Mouse (Mus musculus) testis, adult 2 months (tissue): Measurements from ENCODE around the gene Ak3. TPM values are rescaled to one million over a fixed set of nuclear protein-coding genes. Genes with fewer than 3 reads are reported as not detected.
A peak's percentile ranks its signal among the peaks of the same experiment; 100 is the strongest.

ENCODE experiments used
- H3K27ac ChIP-seq: fragments of 200-500 bp; 2 replicates; pipeline ENCODE4 v1.5.1; 2012; ENCODE audit warnings: low read depth, low read length; ENCODE audit not compliant: control insufficient read depth, insufficient read depth
- H3K27me3 ChIP-seq: fragments of 200-500 bp; 2 replicates; pipeline ENCODE4 v1.6.1; 2012; ENCODE audit warnings: mild to moderate bottlenecking, low read length, moderate library complexity; ENCODE audit not compliant: control insufficient read depth, insufficient read depth
- H3K36me3 ChIP-seq: fragments of 200-500 bp; 2 replicates; pipeline ENCODE4 v1.6.1; 2012; ENCODE audit warnings: mild to moderate bottlenecking, low read length; ENCODE audit not compliant: control insufficient read depth, insufficient read depth
- H3K4me1 ChIP-seq: fragments of 200-500 bp; 2 replicates; pipeline ENCODE4 v1.6.1; 2012; ENCODE audit warnings: low read length; ENCODE audit not compliant: control insufficient read depth, insufficient read depth
- H3K4me3 ChIP-seq: fragments of 200-500 bp; 2 replicates; pipeline ENCODE4 v1.5.1; 2012; ENCODE audit warnings: low read depth, mild to moderate bottlenecking, low read length, moderate library complexity, mixed read lengths; ENCODE audit not compliant: control insufficient read depth
- CTCF ChIP-seq: fragments of 200-500 bp; IDR thresholded peaks from 2 replicates; pipeline ENCODE4 v1.5.1; 2012; ENCODE audit warnings: low read depth, mild to moderate bottlenecking, inconsistent platforms, low read length, moderate library complexity; ENCODE audit not compliant: control insufficient read depth, insufficient read depth, insufficient replicate concordance
- POLR2A ChIP-seq: fragments of 200-500 bp; IDR thresholded peaks from 2 replicates; pipeline ENCODE4 v1.6.1; 2012; ENCODE audit warnings: low read depth, mild to moderate bottlenecking, inconsistent platforms, low read length, moderate library complexity; ENCODE audit not compliant: control insufficient read depth
- polyA plus RNA-seq: library from polyadenylated mRNA; depleted of rRNA; stranded (reverse); fragments of >200 nt; gene quantifications from 2 replicates; pipeline ENCODE4 v1.2.3, GENCODE M21; 2012

Ak3 gene
- polyA plus RNA-seq, 1 experiment: 13.2 TPM

DNA sequence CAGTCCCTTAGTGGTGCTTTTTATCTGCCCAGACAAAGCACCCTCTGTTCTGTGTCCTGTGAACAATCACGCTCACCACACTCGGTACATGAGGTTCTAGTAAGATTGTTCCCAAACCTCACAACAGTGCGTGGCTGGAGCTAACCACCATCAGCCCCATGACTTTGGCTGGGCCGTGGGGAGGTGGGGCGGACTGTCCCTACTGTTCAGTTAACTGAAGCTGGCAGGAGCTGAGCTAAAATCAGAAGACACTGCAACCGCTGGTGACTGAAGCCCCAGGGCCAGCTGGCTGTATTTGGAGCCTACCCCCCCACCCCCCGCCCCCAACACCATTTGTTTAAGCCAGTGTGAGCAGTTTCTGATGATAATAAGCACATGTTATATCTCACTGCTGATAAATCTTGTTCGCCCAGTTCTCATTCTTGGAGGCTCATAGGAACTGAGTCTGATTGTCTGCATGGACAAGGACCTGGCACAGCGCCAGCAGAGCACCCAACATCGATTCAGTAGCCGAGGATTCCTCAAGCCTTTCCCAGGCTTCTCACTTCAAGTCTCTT lies 23.3 kb downstream of the Ak3 start:
- TF ChIP-seq POLR2A: no peak
- TF ChIP-seq CTCF: no peak
- Histone ChIP-seq H3K27ac (peak overlapping the region; percentile 61; the same call in 1 of the 2 replicates), H3K27me3 (no peaks in the 10 kb centered on the region), H3K4me3 (no peak overlapping the region), H3K4me1 (peaks cover 2% of the 10 kb centered on the region; the same call in 1 of the 2 replicates), H3K36me3 (no peaks in the 10 kb centered on the region; the same call in 1 of the 2 replicates)

DNA sequence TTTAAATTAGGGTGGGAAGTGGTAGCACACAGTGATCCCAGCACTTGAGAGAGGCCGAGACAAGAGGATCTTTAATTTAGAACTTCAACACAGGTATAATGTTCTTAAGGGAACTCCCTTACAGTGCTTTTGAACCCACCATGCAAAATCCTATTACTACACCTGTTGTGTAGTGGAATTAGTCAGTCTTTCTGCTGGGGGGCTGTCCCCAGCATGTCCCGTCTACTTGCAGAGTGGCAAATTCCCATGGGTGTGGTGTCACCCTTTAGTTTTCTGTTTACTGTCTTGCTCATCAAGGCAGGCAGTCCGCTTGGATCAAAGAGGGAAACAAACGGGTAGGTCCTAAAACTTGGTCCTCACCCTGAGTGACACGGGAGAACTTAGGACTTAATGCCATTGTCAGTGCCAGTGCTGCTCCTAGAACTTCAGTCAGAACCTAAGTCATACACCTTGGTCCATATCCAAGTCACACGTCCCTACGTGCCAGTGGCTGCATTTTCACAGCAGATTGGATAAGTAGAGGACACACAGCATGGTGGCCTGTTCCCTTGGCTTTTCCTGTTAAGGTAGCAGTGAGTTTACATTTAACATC lies 25.9 kb downstream of the Ak3 start:
- no peaks in the 10 kb centered on the region; the same call in 1 of the 2 replicates for H3K36me3 ChIP-seq
- TF ChIP-seq CTCF (no peak), POLR2A (no peak)

DNA sequence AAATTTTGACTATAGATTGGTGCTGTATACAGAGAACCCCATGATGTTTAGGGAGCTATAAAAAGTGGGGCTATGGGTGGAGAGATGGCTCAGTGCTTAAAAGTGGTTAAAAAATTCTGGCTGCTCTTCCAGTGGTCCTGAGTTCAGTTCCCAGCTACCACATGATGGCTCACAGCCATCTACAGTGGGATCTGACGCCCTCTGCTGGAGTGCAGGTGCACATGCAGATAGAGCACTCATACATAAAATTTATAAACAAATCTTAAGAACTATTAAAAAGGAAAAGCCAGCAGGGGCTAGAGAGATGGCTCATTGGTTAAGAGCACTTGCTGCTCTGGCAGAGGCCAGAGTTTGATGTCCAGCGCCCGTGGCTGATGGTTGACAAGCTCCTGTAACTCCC lies 28.1 kb downstream of the Ak3 start:
- Histone ChIP-seq H3K27me3 (no peaks in the 10 kb centered on the region), H3K36me3 (peaks cover 1% of the 10 kb centered on the region; the same call in 1 of the 2 replicates), H3K27ac (no peak overlapping the region), H3K4me3 (no peak overlapping the region), H3K4me1 (peaks cover 2% of the 10 kb centered on the region; the same call in 1 of the 2 replicates)
- peak; percentile 18; the same call in 1 of the 2 replicates for TF ChIP-seq CTCF
- TF ChIP-seq POLR2A: no peak

More for the DNA sequence above, 25.9 kb downstream of the Ak3 start:
- Histone ChIP-seq H3K4me3 (no peak overlapping the region), H3K27ac (no peak overlapping the region), H3K4me1 (peaks cover 2% of the 10 kb centered on the region; the same call in 1 of the 2 replicates), H3K27me3 (no peaks in the 10 kb centered on the region)

DNA sequence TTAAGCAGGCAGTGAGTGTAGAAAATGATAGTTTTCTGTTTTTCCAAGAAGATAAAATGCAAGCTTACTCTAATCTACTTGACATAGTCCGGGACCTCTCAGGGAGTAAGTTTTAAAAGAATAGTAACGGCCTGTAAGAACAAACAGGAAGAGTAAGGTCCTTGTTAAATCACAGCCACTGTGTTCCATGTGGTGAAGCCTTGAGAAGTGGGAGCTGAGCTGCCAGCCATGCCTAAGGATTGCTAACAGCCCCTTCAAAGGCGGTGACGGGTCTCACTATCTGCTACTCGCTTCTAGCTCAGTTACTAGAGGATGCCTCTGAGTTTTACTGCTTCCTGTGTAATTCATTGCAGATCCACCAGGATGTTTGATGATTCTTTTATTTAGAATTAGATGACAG lies 31.0 kb downstream of the Ak3 start:
- TF ChIP-seq POLR2A (no peak), CTCF (no peak)
- H3K36me3 ChIP-seq: peaks cover 3% of the 10 kb centered on the region
- H3K4me1 ChIP-seq: no peaks in the 10 kb centered on the region
- H3K4me3 ChIP-seq: no peak overlapping the region
- H3K27me3 ChIP-seq: no peaks in the 10 kb centered on the region
- H3K27ac ChIP-seq: no peak overlapping the region

DNA sequence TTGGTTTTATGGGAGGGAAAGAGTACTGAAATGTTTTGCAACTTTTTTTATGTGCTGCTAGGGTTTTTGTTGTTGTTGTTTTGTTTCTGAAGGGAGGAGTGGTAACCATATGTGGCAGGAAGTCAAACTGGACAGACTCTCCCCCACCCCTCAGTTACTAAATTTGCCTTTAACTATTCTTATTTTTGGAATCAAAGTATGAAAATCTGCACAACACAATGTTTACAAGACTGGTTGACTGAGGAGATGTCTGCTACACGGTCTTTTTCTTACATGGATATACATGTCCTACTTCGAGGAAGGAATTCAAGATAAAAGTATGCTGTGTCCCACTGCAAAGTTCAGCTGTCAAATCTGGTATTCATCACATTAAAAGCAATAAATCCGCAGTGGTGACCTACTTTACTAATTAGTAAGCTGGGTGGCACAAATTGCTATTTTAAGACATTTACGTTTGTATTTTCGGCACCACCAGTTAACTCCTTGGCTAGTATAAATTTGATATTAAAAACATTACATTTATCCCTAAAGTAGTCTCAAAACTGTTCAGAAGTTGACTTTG lies 31.5 kb downstream of the Ak3 start:
- Histone ChIP-seq H3K4me1 (no peaks in the 10 kb centered on the region), H3K4me3 (no peak overlapping the region), H3K27ac (peak overlapping the region; percentile 49; the same call in 1 of the 2 replicates), H3K36me3 (peaks cover 3% of the 10 kb centered on the region), H3K27me3 (no peaks in the 10 kb centered on the region)
- TF ChIP-seq POLR2A (no peak), CTCF (no peak)

DNA sequence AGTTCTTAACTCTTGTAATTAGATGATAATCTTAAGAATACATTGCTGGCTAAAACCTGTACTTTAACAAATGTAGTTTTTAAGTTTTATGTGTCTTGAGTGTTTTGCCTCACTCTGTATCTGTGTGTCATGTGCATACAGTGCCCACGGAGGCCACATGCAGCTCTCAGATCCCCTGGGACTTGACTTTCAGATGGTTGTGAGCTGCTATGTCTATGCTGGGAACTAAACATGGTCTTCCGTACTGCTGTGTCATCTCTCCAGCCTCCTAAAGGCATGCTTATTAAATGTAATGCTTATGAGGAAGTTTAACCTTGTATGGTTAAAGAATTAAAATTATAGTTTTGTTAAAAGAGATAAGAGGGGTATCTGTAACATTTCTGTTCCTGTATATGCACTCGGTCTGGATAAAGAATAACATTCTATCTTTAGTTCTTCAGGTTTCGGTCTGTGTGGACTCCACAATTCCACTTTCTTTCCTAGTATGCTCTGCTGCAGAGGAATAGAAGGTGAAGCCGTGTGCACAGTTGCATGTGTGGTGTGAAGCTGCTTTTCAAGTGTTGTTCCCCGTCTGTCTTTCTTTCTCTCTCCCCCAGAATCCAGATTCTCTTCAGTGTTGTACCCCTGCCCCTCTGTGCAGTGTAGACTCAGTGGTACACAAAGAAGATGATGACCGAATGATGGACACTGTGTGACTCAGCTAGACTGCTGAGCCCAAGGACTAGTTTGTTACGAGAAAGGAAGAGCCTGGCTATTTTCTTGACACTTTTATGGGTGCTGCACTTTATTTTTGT lies 32.2 kb downstream of the Ak3 start:
- no peak for TF ChIP-seq POLR2A
- no peak for TF ChIP-seq CTCF
- Histone ChIP-seq H3K27me3 (no peaks in the 10 kb centered on the region), H3K4me1 (no peaks in the 10 kb centered on the region), H3K4me3 (no peak overlapping the region), H3K27ac (peak overlapping the region; percentile 49), H3K36me3 (peaks cover 3% of the 10 kb centered on the region)
